Mouse (Mus musculus): ENCODE measurements around the gene Epb41l3. TPM values are rescaled to one million over a fixed set of nuclear protein-coding genes. Genes with fewer than 3 reads are reported as not detected.

Gene Epb41l3
- total RNA-seq, 2 experiments from 2014 or later, result 28.7 to 29.0 TPM

DNA sequence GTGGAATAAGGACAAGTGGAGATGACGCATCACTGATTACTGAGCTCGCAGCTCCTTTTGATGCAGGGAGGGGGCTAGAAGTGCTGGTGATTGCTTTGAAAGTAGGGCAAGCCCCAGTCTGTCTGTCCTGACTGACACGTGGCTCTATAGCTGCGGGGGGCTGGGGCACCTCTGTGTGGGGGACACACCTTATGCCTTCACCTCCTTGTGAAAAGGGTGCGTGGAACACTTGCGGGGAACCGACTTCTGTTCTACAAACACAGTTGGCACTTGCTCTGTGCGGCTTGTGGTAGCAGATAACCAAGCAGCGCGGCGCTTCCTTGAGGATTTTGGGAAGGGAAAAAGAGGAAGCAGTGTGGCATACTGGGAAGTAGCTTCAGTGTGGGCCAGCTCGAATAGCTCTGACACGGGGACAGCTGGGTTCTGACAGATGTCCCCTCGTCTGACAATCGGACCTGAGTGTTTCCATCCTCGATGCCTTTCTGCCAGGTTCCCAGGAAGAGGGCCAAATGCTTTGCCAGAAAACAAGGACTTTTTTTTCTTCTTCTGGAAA is 101.5 kb downstream of the Epb41l3 start:
- DNase-seq, result peak in 1 of 2 experiments; percentile 37
- intact Hi-C loops (cut with DNase I), result no loop called here

DNA sequence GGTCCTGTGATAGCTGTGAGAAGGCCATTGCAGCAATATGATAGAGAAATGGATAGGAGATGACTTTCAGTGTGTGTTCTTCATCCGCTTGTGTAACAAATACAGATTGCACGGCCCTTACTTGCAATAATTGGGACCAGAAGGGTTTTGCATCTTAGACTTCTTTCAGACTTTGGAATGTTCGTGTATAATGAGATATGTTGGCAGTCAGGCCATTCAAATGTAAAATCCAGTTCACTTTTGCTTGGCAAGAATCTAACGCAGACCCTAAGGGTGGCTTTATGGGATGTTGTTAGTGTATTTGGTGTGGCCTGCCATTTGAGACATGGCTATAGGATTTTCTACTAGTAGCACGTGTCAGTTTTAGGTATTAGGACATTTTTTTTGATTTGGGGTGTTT is 102.5 kb downstream of the Epb41l3 start:
- DNase-seq, result no peak
- intact Hi-C loops (cut with DNase I), result no loop called here

DNA sequence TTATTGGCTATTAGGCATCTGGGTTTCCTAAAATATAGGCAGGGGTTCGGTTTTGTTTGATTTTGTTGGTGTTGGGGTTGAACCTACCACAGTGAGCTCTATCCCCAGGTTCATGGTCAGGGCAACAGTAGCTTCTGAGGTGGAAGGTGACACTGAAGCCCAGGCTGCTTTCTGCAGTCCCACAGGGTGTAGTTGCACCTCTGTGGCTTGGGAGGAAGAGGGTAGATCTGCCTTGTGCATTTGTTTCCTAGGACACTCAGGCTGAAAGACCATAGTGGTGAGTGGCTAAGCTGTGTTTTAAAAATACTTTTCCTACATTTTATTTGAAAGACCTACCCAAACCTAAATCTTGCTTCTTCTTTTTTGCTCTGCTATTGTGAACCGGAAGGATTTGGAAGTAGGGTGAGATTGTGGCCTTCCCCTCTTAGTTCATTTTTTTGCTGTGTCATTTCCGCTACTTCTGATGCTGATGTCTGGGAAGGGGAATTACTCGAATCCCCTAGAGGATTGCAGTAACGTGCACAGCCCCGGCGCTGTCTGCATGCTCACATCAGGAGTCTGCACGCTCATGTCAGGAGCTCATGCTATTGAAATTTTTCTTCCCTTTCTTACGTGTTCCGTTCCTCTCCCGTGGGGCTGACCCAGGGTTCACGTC is 105.5 kb downstream of the Epb41l3 start:
- intact Hi-C loops (cut with DNase I), result no loop called here
- DNase-seq, result peak; percentile 56 to 64

DNA sequence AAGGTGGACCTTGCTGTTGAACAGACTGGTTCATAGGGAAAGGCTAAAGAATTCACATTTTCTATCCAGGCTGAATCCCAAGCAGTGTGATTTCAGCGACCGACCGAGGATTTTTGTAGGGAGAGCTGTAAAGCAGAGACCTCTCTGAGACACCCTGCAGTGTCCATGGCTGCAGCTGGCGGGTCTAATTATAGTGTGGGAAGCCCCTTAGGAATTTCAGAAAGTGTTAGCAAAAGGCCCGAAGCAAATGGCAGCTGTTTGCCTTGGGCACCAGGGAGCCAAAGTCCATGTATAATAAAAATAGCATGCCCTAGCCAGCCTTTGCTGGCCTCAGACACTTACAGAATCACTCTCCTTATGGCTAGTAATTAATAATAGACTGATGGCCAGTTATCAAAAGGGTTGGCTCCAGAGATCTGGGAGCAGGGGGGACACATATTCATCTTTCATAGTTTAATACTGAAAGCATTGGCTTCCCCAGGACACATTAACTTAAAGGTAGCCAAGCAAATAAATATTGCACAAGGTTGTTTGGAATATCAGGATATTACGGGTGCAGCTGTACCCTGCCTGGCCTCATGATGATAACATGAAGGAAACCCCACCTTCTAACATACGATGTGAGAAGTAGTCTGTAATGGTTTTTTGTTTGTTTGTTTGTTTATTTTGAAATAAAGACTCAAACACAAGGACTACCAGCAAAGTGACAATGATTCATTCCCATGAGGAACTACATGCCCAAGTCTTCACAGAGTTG is 106.3 kb downstream of the Epb41l3 start:
- no peak for DNase-seq
- intact Hi-C loops (cut with DNase I), result no loop called here

DNA sequence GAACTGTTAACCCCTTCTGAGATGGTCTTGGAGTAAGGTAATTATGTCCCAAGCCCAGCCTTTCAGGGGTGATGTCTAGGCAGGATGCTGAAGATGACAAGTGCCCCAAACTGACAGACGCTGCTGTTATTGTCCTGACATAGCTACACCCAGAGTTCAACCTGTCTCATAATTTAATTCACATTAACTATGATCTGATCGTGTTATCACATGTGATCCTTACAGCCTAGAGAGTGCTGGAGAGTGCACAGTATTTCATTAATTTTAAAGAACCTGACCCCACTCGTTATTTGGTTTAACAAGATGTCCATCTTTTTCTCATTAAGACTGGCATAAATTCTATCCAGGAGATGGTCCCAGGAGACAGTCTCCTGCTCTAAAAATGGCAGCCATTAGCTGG is 112.3 kb downstream of the Epb41l3 start:
- DNase-seq, result no peak
- intact Hi-C loops (cut with DNase I), result no loop called here

DNA sequence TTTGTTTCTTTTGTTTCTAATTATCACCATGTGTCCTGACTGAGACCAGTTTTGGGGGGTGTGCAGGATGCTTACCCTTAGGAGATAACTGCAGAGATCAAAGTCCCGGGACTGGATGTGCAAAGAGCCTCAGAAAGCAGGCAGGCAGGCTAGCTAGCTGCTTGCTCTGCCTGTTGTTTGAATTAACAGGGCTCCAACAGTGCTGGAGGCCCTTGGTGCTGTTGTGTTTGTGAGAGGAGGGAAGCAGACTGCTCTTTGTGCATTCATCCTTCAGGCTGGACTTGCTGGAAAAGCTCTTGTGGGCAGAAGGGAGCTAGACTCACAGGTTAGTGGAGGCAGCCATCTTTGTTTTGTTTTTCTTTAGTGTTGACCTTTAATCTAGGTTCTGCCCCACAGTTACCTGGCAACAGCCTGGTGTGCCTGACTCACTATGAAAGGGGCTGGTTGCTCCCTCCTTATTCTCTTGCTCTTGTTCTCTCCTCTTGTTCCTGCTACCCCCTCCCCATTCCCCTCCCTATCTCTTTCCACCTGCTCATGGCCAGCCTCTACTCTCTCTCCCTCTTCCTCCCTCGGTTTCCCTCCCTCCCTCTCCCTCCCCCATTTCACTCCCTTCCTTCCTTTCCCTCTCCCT is 117.5 kb downstream of the Epb41l3 start:
- intact Hi-C loops (cut with DNase I), result no loop called here
- no peak for DNase-seq

DNA sequence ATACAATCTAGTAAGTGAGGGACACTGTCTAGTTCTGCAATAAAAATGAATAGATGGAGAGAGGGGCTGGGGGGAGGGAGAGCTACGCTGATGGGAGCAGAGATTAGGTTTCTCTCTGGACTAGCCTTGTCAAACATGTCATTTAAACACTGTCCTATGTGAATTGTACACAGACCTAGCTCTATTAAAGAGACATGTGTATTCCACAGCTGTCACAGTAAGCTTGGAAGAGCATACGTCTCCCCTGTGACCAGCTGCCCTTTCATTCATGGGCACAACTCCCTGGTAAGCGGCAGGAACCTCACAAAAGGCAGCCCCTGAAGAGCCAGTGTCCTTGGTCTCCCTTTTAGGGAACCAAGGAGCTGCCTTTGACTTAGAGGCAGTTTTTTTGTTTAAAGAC is 119.1 kb downstream of the Epb41l3 start:
- intact Hi-C loops (cut with DNase I), result no loop called here
- no peak for DNase-seq

DNA sequence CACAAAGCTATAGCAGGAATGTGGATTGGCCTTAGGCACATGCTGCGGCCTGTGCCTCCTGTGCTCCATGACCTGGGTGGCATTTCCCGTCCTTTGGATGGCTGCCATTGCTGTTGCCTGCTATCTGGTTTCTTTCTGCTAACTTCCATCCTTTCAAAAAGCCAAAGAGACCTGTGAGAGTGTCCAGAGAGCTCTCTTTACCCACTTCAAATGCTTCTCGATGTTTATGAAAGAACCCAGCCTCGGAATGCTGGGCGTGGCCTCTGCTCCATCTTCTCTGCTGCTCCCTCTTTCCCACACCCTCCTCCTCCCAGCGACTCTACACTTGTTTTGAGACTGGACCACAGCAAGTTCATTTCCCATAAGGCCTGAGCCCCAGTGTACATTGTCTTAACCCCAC is 120.3 kb downstream of the Epb41l3 start:
- intact Hi-C loops (cut with DNase I), result no loop called here
- peak; percentile 25 to 31 for DNase-seq

DNA sequence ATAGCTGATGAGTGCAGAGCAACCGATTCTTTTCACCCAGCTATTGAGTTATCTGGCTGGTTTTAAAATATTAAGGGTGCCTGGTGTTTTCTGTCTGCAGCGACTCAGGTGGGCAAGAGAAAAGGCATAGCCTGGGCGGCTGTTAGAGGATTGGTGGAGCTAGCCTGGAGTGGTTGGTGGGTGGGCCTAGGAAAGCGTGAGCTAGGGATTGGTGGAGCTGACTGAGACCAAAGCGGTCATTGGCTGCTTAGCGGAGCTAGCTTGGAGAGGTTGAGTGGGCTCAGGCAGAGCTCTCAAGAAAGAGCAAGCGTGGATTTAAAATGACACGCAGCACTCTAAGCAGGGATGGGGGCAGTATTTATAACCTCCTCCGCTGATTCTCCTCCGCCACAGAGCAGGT is 121.2 kb downstream of the Epb41l3 start:
- peak; percentile 32 to 34 for DNase-seq
- intact Hi-C loops (cut with DNase I), result no loop called here

DNA sequence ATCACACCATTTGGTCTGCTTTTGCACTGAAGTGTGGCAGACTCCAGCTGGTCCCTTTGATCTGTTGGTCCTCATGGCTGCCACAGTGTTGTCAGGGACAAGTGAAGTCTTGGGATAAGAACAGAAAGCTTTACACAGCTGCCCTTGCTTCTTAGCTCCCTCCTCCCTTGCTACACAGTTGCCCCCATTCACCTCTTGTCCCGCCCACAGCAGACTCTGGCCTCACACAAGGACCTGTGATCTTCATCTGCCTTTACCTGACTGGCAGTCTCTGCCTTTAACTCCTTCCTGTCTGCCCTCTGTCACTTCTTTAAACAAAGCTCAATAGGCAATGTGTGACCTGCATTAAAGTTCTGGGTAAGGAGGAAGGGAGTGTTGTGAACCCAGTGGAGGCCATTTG is 123.3 kb downstream of the Epb41l3 start:
- DNase-seq, result no peak
- intact Hi-C loops (cut with DNase I), result no loop called here

DNA sequence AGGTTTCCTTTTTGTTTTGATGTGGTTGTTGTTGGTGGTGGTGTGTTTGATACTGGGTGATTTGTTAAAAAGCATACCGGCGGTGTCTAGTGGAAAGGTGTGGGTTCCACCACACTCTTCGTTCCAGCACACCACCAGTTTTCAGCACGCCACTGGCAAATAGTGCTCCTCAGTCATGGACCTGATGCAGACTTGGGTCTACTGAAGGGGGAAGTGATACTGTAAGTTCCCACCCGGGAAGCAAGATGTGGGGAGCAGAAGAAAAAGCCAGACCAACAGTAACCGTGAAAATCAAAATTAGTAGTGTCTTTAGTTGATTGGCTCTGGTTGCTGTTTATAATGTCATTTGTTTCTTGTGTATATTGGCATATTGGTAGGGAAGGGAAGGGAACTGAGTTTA is 124.3 kb downstream of the Epb41l3 start:
- no peak for DNase-seq
- intact Hi-C loops (cut with DNase I), result no loop called here

DNA sequence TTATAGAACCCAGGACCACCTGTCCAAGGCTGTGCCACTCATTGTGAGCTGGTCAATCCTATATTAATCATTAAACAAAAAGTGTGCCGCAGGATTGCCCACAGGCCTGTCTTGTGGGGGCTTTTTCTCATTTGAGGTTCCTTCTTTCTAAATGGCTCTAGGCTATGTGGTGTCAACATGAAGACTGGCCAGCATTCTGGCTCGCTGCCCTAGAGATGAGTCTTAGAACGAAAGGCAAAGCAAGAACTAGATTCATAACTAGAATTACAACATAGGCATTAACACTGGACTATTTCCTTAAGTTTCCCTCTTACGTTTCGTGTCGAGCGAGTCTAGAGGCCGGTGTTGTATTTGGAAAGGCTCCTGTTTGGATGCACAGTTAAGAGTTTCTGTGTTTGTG is 125.5 kb downstream of the Epb41l3 start:
- intact Hi-C loops (cut with DNase I), result no loop called here
- DNase-seq, result no peak

DNA sequence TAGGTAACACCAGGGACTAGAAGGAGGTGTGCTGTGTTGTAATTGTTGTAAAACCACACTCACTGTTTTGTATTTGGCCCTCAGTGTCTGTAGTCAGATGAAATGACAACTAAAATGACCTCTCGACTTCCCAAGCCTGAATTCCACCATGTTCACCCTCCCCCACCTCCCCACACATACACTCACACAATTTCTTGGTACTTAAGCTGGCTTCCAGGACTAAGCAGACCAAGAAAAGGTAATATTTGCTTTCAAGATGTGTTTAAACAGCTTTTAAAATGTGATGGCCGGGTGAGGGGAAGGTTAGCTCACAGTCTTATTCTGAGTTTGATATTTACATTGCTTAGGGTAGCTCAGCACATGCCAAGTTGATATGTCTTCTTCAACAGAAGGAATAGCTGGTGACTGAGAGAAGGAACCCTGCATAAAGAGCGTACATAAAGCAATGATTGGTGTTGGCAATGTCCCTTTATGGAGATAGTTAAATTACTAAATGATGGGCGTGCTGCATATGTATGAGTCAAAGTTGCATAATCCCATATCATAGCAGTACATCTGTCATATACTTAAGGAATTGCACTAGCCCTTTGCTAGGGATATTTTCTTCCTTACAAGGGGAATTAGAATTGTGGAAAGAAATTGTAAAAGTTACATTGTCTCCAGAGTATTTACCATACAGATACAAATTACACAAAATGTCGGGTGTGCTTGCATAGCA is 130.0 kb downstream of the Epb41l3 start:
- intact Hi-C loops (cut with DNase I), result no loop called here
- DNase-seq, result no peak

DNA sequence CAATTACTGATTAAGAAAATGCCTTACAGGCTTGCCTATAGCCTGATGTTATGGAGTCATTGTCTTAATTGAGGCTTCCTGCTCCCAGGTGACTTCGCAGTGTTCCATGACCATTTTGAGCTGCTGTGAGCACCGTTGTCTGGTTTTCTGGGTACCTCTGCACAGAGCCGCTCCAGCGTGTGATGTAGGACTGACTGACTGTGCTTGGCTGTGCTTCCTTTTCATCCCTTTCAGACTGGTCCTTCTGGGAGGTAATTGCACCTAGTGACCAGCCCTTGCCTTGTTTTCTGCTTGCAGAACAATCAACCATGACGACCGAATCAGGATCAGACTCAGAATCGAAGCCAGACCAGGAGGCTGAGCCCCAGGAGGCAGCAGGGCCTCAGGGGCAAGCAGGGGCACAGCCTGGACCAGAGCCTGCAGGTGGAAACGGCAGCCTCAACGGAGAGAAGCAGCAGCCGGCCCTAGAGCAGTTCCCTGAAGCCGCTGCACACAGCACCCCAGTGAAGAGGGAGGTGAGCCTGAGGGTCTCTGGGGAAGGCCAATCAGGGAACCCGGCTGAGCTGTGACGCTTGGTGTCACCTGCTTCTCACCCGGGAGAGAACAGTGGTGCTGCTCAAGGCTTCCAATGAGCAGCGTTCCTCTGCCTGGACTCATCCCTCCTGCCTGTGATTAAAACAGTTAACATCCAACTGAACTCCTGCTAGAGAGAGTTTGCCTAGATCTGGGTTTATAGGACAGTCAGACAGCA is 132.3 kb downstream of the Epb41l3 start:
- intact Hi-C loops (cut with DNase I), result no loop called here
- DNase-seq, result no peak

DNA sequence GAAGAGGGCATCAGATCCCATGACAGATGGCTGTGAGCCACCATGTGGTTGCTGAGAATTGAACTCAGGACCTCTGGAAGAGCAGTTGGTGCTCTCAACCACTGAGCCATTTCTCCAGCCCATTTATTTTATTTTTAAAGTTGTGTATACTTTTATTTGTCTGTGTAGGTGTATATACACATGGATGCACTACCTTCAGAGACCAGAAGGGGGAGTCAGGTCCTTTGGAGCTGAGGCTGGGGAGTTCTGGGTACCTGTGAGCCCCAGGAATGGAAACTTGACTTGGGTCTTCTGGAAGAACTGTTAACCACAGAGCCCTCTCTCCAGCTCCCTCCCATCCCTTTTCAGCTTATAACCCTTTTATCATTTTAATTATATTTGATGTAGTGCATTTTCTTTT is 135.6 kb downstream of the Epb41l3 start:
- intact Hi-C loops (cut with DNase I), result no loop called here
- no peak for DNase-seq

DNA sequence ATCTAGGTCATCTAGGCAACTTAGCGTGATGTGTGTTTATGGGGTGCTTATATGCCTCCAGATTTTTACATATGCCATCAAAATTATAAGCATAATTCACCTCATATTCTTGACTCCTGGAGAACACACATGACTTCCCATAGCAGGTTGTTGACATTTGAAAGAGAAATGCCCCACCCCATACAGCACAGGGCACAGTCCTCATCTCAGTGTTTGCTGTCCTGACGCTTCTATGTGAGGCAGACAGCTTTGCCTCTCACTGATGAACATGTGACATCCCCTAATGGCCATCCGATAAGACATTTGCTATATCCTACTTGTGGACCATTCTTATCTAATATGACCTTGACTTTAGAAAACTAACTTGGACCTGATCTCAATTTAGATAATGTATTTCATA is 140.6 kb downstream of the Epb41l3 start:
- no peak for DNase-seq
- intact Hi-C loops (cut with DNase I), result no loop called here

DNA sequence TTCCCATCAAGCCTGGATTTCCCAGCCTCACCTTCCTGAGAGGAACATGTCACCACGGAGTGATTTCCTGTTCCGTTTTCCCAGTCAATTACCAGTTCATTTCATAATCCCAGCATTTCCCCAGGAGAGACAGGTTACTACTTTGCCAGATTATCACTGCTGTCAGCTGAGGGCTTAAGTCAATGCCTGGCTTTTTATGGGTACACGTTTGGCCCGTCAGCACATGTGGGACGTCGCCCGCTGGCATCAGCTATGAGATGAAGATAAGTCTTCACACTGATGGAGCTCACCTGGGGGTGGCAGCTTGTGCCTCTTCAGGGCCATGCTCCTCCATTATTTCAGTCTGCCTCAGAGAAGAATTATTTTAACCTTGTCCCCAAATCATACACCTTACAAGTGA is 145.4 kb downstream of the Epb41l3 start:
- intact Hi-C loops (cut with DNase I), result no loop called here

DNA sequence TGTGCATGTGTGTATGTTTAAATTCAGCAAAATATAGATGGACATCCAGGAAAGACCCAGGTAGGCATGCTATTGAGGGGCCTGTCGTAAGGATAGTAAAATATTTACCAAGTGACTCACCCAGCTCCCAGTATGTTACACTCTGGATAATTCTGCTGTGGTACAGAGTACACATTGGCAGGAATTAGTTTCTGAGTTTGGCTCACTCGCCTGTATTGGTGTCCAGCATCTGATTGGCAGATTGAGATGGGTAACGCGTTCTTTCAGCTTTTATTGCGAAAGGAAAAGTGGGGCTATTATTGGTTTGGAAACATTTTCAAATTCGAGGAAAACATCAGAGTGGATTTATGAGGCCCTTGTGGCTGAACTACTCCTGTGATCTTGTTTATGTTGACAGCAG is 145.9 kb downstream of the Epb41l3 start:
- intact Hi-C loops (cut with DNase I), result no loop called here
- no peak for DNase-seq

More for the DNA sequence above, 145.4 kb downstream of the Epb41l3 start:
- DNase-seq, result no peak

DNA sequence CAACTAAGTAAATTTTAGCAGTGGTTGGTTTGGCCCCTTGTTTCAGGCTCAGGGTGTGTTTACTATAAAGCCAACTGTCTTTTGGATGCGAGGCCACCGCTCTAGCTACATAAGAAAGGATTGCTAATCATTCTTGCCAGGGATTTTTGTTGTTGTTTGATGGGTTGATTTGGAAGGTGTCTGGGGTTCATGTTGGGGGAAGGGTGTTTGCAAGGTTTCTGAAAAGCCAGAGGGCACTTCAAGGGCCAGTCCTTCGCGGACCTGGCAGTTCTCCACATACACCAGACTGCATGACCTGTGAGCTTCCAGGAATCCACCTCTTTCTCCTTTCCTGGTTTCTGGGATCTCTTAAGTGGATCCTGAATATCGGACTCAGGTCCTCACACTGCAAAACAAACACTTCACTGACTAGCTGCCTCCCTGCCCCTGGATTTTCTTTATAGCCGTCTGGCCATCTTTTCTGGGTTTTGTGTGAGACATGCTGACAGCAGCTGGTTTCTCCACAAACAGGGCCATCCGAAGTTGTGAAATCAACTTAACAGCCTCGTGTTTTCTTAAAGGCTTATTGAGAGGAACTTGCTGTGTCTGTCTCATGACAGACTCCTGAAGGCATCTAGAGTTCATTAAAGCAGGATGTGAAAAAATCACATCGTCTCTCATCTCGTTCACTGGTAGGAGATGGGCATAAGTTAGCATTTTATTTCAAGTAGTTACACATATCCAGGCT is 146.6 kb downstream of the Epb41l3 start:
- intact Hi-C loops (cut with DNase I), result no loop called here
- peak in 1 of 2 experiments; percentile 13 for DNase-seq

DNA sequence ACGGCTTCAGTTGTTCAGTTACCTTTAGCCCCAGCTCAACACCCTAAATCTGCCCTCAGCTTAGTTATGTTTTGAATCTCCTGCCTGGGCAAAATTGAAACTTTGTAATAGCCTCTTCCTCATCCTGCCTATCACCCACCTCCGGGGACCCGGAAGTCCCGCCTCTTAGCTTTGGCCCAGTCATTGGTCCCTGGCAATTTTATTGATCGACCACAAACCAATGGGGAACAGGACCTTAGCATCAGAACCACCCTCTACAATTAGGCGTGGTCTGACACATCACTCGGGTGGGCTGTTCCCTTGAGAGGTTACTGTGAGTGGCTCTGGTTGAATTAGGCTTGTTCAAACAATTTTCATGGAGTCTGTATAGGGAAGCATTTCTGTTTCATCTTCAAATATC is 150.5 kb downstream of the Epb41l3 start:
- intact Hi-C loops (cut with DNase I), result no loop called here
- DNase-seq, result no peak

All from heart, postnatal 10 days (tissue).